18 mouse cellular contexts compared by ENCODE assay signal in the genomic region with DNA sequence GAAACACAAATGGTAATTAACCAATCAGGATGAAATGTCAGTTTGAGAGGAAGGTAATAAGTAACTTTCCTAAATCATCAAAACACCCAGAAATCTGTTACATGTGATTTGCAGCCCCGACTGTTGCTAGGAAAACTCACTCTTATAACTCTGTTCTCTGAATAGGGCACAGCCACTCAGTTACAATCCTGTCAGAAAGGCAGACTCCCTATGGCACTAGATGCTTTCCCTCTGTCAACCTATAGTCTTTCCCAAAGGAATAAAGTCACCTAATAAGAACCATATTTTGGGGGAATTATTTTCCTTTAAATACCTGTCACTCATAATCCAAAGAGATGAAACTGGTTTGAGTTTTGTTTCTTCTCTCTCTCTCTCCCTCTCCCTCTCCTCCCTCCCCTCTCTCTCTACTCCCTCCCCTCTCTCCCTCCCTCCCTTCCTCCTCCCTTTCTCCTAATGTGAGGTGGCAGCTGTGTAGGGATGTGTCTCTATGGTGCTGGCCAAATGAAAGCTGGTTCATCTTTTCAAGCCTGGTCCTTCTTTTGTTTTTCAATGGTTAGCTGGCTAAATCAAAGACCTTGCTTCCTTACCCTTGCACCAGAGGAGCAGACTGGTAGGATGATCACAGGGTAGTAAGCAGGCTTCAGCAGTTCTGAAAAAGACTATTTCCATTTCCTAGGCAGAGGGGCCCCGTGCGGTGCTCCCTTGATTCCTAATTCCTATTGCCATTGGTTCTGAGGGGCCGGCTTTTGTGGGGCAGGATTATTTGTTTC.
DNase-seq lines count a peak whose midpoint lies in the region; ATAC-seq and TF ChIP-seq lines count a peak whose summit lies in the region.
"Had no signal": no experiment of that assay in that cellular context is flagged by ENCODE, and none has a peak within 500 bp of the region (broad histone marks: within the 10 kb centered on the region; RNA-seq: fewer than 3 reads in every experiment).

No protein-coding gene starts in this region.

- no peaks in the 10 kb centered on the region for H3K36me3 ChIP-seq in embryonic facial prominence, embryonic 11.5 days (replicated peaks; ENCODE audit: control insufficient read depth, insufficient read depth, low read depth, low read length)
- no peaks in the 10 kb centered on the region for H3K36me3 ChIP-seq in hindbrain, embryonic 11.5 days (ENCODE audit: control insufficient read depth, insufficient read depth, low read length)
- no peaks in the 10 kb centered on the region for H3K36me3 ChIP-seq in midbrain, embryonic 14.5 days (ENCODE audit: control insufficient read depth, insufficient read depth, low read length)
- no peaks in the 10 kb centered on the region for H3K36me3 ChIP-seq in intestine, postnatal 0 days (ENCODE audit: control insufficient read depth, insufficient read depth)
- no peaks in the 10 kb centered on the region for H3K36me3 ChIP-seq in intestine, embryonic 16.5 days (ENCODE audit: control insufficient read depth, insufficient read depth, low read length)
- H3K36me3 ChIP-seq: limb, embryonic 10.5 days; liver, embryonic 13.5 days had no signal

- peak; percentile 65; the same call in 1 of the 2 replicates for ATAC-seq in embryonic facial prominence, embryonic 11.5 days (replicated peaks; ENCODE audit: insufficient number of reproducible peaks, low FRiP score, low TSS enrichment, low read depth)
- peak; percentile 80 for ATAC-seq in hindbrain, embryonic 11.5 days (ENCODE audit: low FRiP score)
- peak; percentile 82 for ATAC-seq in midbrain, embryonic 14.5 days (ENCODE audit: low FRiP score, low TSS enrichment)
- no peak for ATAC-seq in intestine, postnatal 0 days
- no peak for ATAC-seq in intestine, embryonic 16.5 days
- ATAC-seq: CD4-positive, CD25-positive, alpha-beta regulatory T cell, adult 4 months had no signal

- TF ChIP-seq CTCF in intestine, postnatal 0 days (IDR thresholded peaks at IDR 0.05; ENCODE audit: low read depth), result no peak

- no peak overlapping the region for H3K27ac ChIP-seq in embryonic facial prominence, embryonic 11.5 days (replicated peaks; ENCODE audit: low read depth, low read length)
- H3K27ac ChIP-seq in hindbrain, embryonic 11.5 days (ENCODE audit: low read depth, low read length), result no peak overlapping the region
- peak overlapping the region; percentile 66 for H3K27ac ChIP-seq in midbrain, embryonic 14.5 days (replicated peaks; ENCODE audit: low read depth, low read length)
- H3K27ac ChIP-seq in intestine, postnatal 0 days (ENCODE audit: low read depth, low read length), result no peak overlapping the region
- no peak overlapping the region for H3K27ac ChIP-seq in intestine, embryonic 16.5 days (ENCODE audit: low read length)
- H3K27ac ChIP-seq: kidney, postnatal 0 days; limb, embryonic 10.5 days; liver, embryonic 13.5 days had no signal

- no peak overlapping the region for H3K4me3 ChIP-seq in embryonic facial prominence, embryonic 11.5 days (ENCODE audit: low read depth, low read length)
- no peak overlapping the region for H3K4me3 ChIP-seq in hindbrain, embryonic 11.5 days (ENCODE audit: low read depth, low read length)
- no peak overlapping the region for H3K4me3 ChIP-seq in midbrain, embryonic 14.5 days (replicated peaks; ENCODE audit: low read depth, low read length)
- H3K4me3 ChIP-seq in intestine, postnatal 0 days (ENCODE audit: low read depth, low read length), result no peak overlapping the region
- H3K4me3 ChIP-seq in intestine, embryonic 16.5 days (ENCODE audit: low read length), result no peak overlapping the region
- H3K4me3 ChIP-seq: limb, embryonic 10.5 days; liver, embryonic 13.5 days had no signal

- no peak overlapping the region for H3K9ac ChIP-seq in embryonic facial prominence, embryonic 11.5 days (replicated peaks; ENCODE audit: low read length)
- H3K9ac ChIP-seq in hindbrain, embryonic 11.5 days (ENCODE audit: low read depth, low read length), result no peak overlapping the region
- H3K9ac ChIP-seq in midbrain, embryonic 14.5 days (replicated peaks; ENCODE audit: low read length), result no peak overlapping the region; the same call in 1 of the 2 replicates
- no peak overlapping the region for H3K9ac ChIP-seq in intestine, postnatal 0 days (ENCODE audit: low read depth, low read length)
- no peak overlapping the region for H3K9ac ChIP-seq in intestine, embryonic 16.5 days (ENCODE audit: low read depth, low read length)
- H3K9ac ChIP-seq: liver, embryonic 13.5 days had no signal

- no peak overlapping the region for H3K4me2 ChIP-seq in embryonic facial prominence, embryonic 11.5 days (ENCODE audit: low read depth, low read length)
- no peak overlapping the region for H3K4me2 ChIP-seq in hindbrain, embryonic 11.5 days (replicated peaks; ENCODE audit: low read depth, low read length)
- H3K4me2 ChIP-seq in midbrain, embryonic 14.5 days (ENCODE audit: low read length), result peak overlapping the region; percentile 41
- no peak overlapping the region for H3K4me2 ChIP-seq in intestine, postnatal 0 days (replicated peaks; ENCODE audit: low read depth)
- no peak overlapping the region for H3K4me2 ChIP-seq in intestine, embryonic 16.5 days (ENCODE audit: low read depth, low read length)
- H3K4me2 ChIP-seq: heart, embryonic 11.5 days; liver, embryonic 13.5 days had no signal

- WGBS in embryonic facial prominence, embryonic 11.5 days, result 19% methylated on average over 4 of the region's 4 CpGs
- 17% methylated on average over 4 of the region's 4 CpGs for WGBS in hindbrain, embryonic 11.5 days
- 2% methylated on average over 4 of the region's 4 CpGs for WGBS in midbrain, embryonic 14.5 days
- WGBS in intestine, postnatal 0 days, result 57% methylated on average over 4 of the region's 4 CpGs
- WGBS in intestine, embryonic 16.5 days, result 42% methylated on average over 4 of the region's 4 CpGs

- no peaks in the 10 kb centered on the region for H3K4me1 ChIP-seq in embryonic facial prominence, embryonic 11.5 days (ENCODE audit: control insufficient read depth, insufficient read depth, low read length)
- no peaks in the 10 kb centered on the region for H3K4me1 ChIP-seq in hindbrain, embryonic 11.5 days (replicated peaks; ENCODE audit: control insufficient read depth, insufficient read depth, low read length)
- peaks cover 14% of the 10 kb centered on the region for H3K4me1 ChIP-seq in midbrain, embryonic 14.5 days (ENCODE audit: control insufficient read depth, insufficient read depth, low read length)
- no peaks in the 10 kb centered on the region for H3K4me1 ChIP-seq in intestine, postnatal 0 days (replicated peaks; ENCODE audit: control insufficient read depth, insufficient read depth, low read length)
- H3K4me1 ChIP-seq in intestine, embryonic 16.5 days (ENCODE audit: control insufficient read depth, insufficient read depth, low read length), result no peaks in the 10 kb centered on the region
- H3K4me1 ChIP-seq: liver, embryonic 13.5 days had no signal

- no peaks in the 10 kb centered on the region for H3K27me3 ChIP-seq in embryonic facial prominence, embryonic 11.5 days (ENCODE audit: control insufficient read depth, insufficient read depth, low read length)
- H3K27me3 ChIP-seq in hindbrain, embryonic 11.5 days (ENCODE audit: control insufficient read depth, insufficient read depth, low read length), result no peaks in the 10 kb centered on the region
- H3K27me3 ChIP-seq in midbrain, embryonic 14.5 days (ENCODE audit: control insufficient read depth, insufficient read depth, low read length), result no peaks in the 10 kb centered on the region
- no peaks in the 10 kb centered on the region for H3K27me3 ChIP-seq in intestine, postnatal 0 days (replicated peaks; ENCODE audit: control insufficient read depth, insufficient read depth, low read length)
- H3K27me3 ChIP-seq in intestine, embryonic 16.5 days (replicated peaks; ENCODE audit: control insufficient read depth, insufficient read depth, low read length), result no peaks in the 10 kb centered on the region
- H3K27me3 ChIP-seq: liver, embryonic 13.5 days had no signal

- H3K9me3 ChIP-seq in embryonic facial prominence, embryonic 11.5 days (replicated peaks; ENCODE audit: control insufficient read depth, low read length), result no peaks in the 10 kb centered on the region
- no peaks in the 10 kb centered on the region for H3K9me3 ChIP-seq in hindbrain, embryonic 11.5 days (ENCODE audit: control insufficient read depth, low read length)
- H3K9me3 ChIP-seq in midbrain, embryonic 14.5 days (ENCODE audit: control insufficient read depth, low read length), result no peaks in the 10 kb centered on the region
- no peaks in the 10 kb centered on the region for H3K9me3 ChIP-seq in intestine, postnatal 0 days (ENCODE audit: control insufficient read depth)
- H3K9me3 ChIP-seq in intestine, embryonic 16.5 days (ENCODE audit: control insufficient read depth, low read length), result no peaks in the 10 kb centered on the region
- H3K9me3 ChIP-seq: limb, embryonic 10.5 days; liver, embryonic 13.5 days had no signal

- intact Hi-C loops in left cerebral cortex, postnatal 4 days (cut with DNase I), result no loop called here

- peak; percentile 34 for DNase-seq in embryo, embryonic 11 days
- DNase-seq in embryonic facial prominence, embryonic 11.5 days (ENCODE audit: low spot score), result peak; percentile 34
- peak; percentile 24 for DNase-seq in hindbrain, embryonic 11.5 days (ENCODE audit: low spot score)
- peak; percentile 56 for DNase-seq in midbrain, embryonic 14.5 days
- DNase-seq in left cerebral cortex, postnatal 4 days, result no peak
- DNase-seq in urinary bladder, postnatal 36 days (ENCODE audit: low spot score in 2 of 2), result no peak
- DNase-seq: cerebellum, adult 11-12 months; gastrocnemius, postnatal 10 days; heart, postnatal 4 days; liver, embryonic 13.5 days; lung, postnatal 14 days; thymus, postnatal 36 days had no signal

Comparison
In these comparisons a context has a peak if more than half of its experiments do, and no peak if none do; other contexts are left out.
1. DNase-seq: peak in embryo, embryonic 11 days (single experiment), embryonic facial prominence, embryonic 11.5 days (single experiment), hindbrain, embryonic 11.5 days (single experiment) and midbrain, embryonic 14.5 days (single experiment); none in left cerebral cortex, postnatal 4 days (single experiment) and urinary bladder, postnatal 36 days (0 of 2).
2. ATAC-seq: peak in embryonic facial prominence, embryonic 11.5 days (single experiment), hindbrain, embryonic 11.5 days (single experiment) and midbrain, embryonic 14.5 days (single experiment); none in intestine, postnatal 0 days (single experiment) and intestine, embryonic 16.5 days (single experiment).